Mouse (Mus musculus) small intestine, adult 2 months (tissue): ENCODE measurements around the gene Car2.

Experiments used
- CTCF ChIP-seq: fragments of 200-500 bp; IDR thresholded peaks from 2 replicates; pipeline ENCODE4 v1.5.1; 2012; ENCODE audit warnings: low read depth, mild to moderate bottlenecking, control low read depth, inconsistent platforms, low read length, moderate library complexity, mixed read lengths; ENCODE audit not compliant: insufficient replicate concordance, insufficient read length; ENCODE audit errors: extremely low read depth
- POLR2A ChIP-seq: fragments of 200-500 bp; IDR thresholded peaks from 2 replicates; pipeline ENCODE4 v1.6.1; 2012; ENCODE audit warnings: low read depth, mild to moderate bottlenecking, control low read depth, inconsistent platforms, low read length, moderate library complexity

- no peak for TF ChIP-seq CTCF
- TF ChIP-seq POLR2A, result no peak
Observed at GRCm38 (mm10) chr3:14907271-14907670, 21.2 kb downstream of the Car2 start.
